Mouse (Mus musculus): ENCODE data around the gene Tmem116. TPM values are rescaled to one million over a fixed set of nuclear protein-coding genes. Genes with fewer than 3 reads are reported as not detected.

Gene Tmem116
- polyA plus RNA-seq, 1 experiment from 2014 or later: 2.6 TPM

DNA sequence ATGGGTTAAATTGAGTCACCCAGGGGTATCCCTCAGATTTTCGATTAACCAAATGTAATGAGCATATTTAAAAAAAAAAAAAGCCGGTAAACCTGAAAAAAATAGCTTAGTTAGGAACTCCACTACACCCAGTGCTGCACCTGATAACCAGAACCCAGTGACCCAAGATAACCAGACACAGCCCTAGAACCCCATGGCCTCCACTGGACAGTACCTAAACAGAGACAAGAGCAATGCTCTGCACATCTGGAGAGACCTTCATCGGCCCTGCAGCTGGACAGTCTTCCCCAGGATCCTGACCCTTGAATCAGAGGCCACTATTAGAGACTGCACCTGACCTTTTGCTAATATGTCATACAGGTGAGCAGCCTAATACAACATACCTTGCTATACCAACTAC lies 95.4 kb downstream of the Tmem116 start:
- DNase-seq (ENCODE audit: low spot score): no peak
- WGBS: 91% methylated on average over 3 of the region's 3 CpGs

DNA sequence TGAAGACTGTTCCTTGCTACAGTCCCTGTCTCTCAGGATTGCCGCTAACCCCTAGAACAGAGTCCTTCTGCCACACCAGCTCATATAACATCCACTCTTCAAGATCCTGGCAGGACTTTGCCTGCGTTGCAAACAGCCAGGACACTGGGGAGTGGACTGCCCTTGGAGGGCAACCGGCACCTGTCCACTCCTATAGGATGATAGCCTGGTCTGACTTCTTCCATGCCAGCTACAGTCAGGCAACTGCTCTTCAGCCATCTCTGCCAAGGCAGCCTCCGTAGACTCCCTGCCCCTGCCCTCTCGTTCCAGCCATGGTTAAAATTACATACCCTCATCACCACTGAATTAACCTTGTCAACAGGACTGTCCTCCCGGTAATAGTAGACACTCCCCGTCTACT lies 97.5 kb downstream of the Tmem116 start:
- no peaks in the 10 kb centered on the region for H3K36me3 ChIP-seq (ENCODE audit: control insufficient read depth, insufficient read depth, low read length)
- 89% methylated on average over 7 of the region's 7 CpGs for WGBS
- no peak overlapping the region for H3K4me2 ChIP-seq (ENCODE audit: low read depth, low read length)
- no peaks in the 10 kb centered on the region for H3K27me3 ChIP-seq (replicated peaks; ENCODE audit: control insufficient read depth, insufficient read depth, low read length)
- ATAC-seq (ENCODE audit: low read depth): no peak
- no peaks in the 10 kb centered on the region for H3K9me3 ChIP-seq (ENCODE audit: control insufficient read depth, low read length)
- DNase-seq (ENCODE audit: low spot score): no peak
- peaks cover 6% of the 10 kb centered on the region; the same call in 1 of the 2 replicates for H3K4me1 ChIP-seq (ENCODE audit: control insufficient read depth, insufficient read depth, low read length)
- H3K4me3 ChIP-seq (ENCODE audit: low read depth, low read length): no peak overlapping the region
- H3K9ac ChIP-seq (ENCODE audit: low read depth, low read length): no peak overlapping the region
- no peak overlapping the region for H3K27ac ChIP-seq (replicated peaks; ENCODE audit: low read depth, low read length)

More for the DNA sequence above, 95.4 kb downstream of the Tmem116 start:
- Histone ChIP-seq H3K9me3 (ENCODE audit: control insufficient read depth, low read length) (no peaks in the 10 kb centered on the region), H3K4me2 (ENCODE audit: low read depth, low read length) (no peak overlapping the region), H3K27ac (replicated peaks; ENCODE audit: low read depth, low read length) (no peak overlapping the region), H3K9ac (ENCODE audit: low read depth, low read length) (no peak overlapping the region), H3K4me1 (ENCODE audit: control insufficient read depth, insufficient read depth, low read length) (peaks cover 14% of the 10 kb centered on the region; the same call in 1 of the 2 replicates), H3K27me3 (replicated peaks; ENCODE audit: control insufficient read depth, insufficient read depth, low read length) (no peaks in the 10 kb centered on the region), H3K36me3 (ENCODE audit: control insufficient read depth, insufficient read depth, low read length) (no peaks in the 10 kb centered on the region), H3K4me3 (ENCODE audit: low read depth, low read length) (no peak overlapping the region)
- no peak for ATAC-seq (ENCODE audit: low read depth)

DNA sequence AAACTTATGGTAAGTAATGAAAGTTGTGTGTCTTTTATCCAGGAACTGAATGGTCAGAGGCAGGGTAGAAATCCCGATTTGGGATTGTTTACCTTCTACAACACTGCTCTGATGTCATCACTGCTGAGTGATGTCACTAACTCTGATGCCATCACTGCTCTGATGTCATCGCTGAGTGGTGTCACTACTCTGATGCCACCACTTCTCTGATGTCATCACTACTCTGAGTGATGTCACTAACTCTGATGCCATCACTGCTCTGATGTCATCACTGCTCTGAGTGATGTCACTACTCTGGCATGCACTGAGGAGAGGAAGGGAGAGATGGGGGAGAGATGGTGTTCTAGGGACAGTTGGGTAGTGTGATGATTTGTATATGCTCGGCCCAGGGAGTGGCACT lies 110.7 kb downstream of the Tmem116 start:
- Histone ChIP-seq H3K9me3 (ENCODE audit: control insufficient read depth, low read length) (no peaks in the 10 kb centered on the region), H3K9ac (ENCODE audit: low read depth, low read length) (no peak overlapping the region), H3K4me3 (ENCODE audit: low read depth, low read length) (no peak overlapping the region), H3K36me3 (ENCODE audit: control insufficient read depth, insufficient read depth, low read length) (no peaks in the 10 kb centered on the region), H3K4me2 (ENCODE audit: low read depth, low read length) (no peak overlapping the region), H3K4me1 (ENCODE audit: control insufficient read depth, insufficient read depth, low read length) (no peaks in the 10 kb centered on the region), H3K27ac (replicated peaks; ENCODE audit: low read depth, low read length) (no peak overlapping the region), H3K27me3 (replicated peaks; ENCODE audit: control insufficient read depth, insufficient read depth, low read length) (no peaks in the 10 kb centered on the region)
- ATAC-seq (ENCODE audit: low read depth): no peak
- no peak for DNase-seq (ENCODE audit: low spot score)
- WGBS: 88% methylated on average over 3 of the region's 3 CpGs

DNA sequence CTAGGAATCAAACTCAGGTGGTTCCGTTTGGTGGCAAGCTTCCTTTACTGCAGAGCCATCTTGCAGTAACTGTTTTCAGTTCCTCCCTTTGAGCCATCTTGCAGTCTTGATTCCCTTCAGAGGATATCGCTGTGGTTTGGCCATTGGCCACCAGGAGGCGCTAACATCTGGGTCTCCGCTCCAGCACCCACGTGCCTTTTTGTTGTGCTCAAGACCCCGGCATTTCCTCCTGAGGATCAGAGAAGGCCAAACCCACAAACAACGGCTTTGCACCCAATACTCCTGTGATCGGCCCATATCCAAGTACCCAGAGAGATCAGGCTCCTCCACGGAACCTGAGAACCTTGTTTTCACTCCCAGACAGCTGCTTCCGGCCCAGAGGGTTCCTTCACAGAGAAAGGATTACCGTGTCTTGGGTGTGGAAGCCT lies 112.8 kb downstream of the Tmem116 start:
- 8% methylated on average over 11 of the region's 11 CpGs for WGBS
- no peak overlapping the region for H3K27ac ChIP-seq (replicated peaks; ENCODE audit: low read depth, low read length)
- peak; percentile 82 for ATAC-seq (ENCODE audit: low read depth)

DNA sequence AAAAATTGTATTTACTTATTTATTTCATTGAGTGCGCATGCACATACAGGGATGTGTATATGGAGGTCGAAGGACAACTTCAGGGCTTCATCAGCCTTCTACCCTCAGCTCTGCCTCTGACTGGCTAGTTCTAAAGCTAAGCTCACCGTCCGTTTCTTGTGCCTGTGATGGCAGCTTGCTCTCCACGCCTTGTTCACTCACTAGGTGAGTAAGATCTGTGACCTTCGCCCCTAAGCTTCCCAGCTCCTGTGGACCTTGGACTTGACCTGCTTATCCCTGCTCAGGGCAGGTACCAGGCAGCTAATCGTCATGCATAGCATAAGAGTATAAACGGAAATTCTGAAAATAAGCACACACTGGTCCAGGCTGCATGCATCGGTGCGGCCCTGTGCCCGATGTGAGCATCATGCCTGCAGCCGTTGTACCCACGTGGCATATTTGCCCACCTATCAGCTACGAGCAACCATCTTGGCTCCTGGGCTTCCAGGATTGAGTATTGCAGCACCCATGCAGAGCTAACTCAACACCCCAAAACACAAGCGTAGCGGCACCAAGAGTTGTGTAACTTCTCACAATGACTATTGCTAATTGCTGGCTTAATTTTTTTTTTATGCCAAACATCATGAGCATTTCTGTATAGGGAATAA lies 114.5 kb downstream of the Tmem116 start:
- DNase-seq (ENCODE audit: low spot score) (no peak), ATAC-seq (ENCODE audit: low read depth) (no peak)
- H3K27me3 ChIP-seq (replicated peaks; ENCODE audit: control insufficient read depth, insufficient read depth, low read length): no peaks in the 10 kb centered on the region
- peaks cover 22% of the 10 kb centered on the region for H3K36me3 ChIP-seq (ENCODE audit: control insufficient read depth, insufficient read depth, low read length)
- H3K4me1 ChIP-seq (ENCODE audit: control insufficient read depth, insufficient read depth, low read length): no peaks in the 10 kb centered on the region
- 87% methylated on average over 16 of the region's 16 CpGs for WGBS
- no peak overlapping the region for H3K4me3 ChIP-seq (ENCODE audit: low read depth, low read length)
- H3K9me3 ChIP-seq (ENCODE audit: control insufficient read depth, low read length): no peaks in the 10 kb centered on the region
- no peak overlapping the region for H3K27ac ChIP-seq (replicated peaks; ENCODE audit: low read depth, low read length)
- H3K4me2 ChIP-seq (ENCODE audit: low read depth, low read length): no peak overlapping the region
- no peak overlapping the region for H3K9ac ChIP-seq (ENCODE audit: low read depth, low read length)

More for the DNA sequence above, 112.8 kb downstream of the Tmem116 start:
- Histone ChIP-seq H3K9ac (ENCODE audit: low read depth, low read length) (peak overlapping the region; percentile 39; the same call in 1 of the 2 replicates), H3K4me2 (ENCODE audit: low read depth, low read length) (peak overlapping the region; percentile 36), H3K27me3 (replicated peaks; ENCODE audit: control insufficient read depth, insufficient read depth, low read length) (no peaks in the 10 kb centered on the region), H3K4me3 (ENCODE audit: low read depth, low read length) (peak overlapping the region; percentile 17), H3K4me1 (ENCODE audit: control insufficient read depth, insufficient read depth, low read length) (no peaks in the 10 kb centered on the region), H3K36me3 (ENCODE audit: control insufficient read depth, insufficient read depth, low read length) (peaks cover 6% of the 10 kb centered on the region; the same call in 1 of the 2 replicates), H3K9me3 (ENCODE audit: control insufficient read depth, low read length) (no peaks in the 10 kb centered on the region)
- peak; percentile 90 for DNase-seq (ENCODE audit: low spot score)

DNA sequence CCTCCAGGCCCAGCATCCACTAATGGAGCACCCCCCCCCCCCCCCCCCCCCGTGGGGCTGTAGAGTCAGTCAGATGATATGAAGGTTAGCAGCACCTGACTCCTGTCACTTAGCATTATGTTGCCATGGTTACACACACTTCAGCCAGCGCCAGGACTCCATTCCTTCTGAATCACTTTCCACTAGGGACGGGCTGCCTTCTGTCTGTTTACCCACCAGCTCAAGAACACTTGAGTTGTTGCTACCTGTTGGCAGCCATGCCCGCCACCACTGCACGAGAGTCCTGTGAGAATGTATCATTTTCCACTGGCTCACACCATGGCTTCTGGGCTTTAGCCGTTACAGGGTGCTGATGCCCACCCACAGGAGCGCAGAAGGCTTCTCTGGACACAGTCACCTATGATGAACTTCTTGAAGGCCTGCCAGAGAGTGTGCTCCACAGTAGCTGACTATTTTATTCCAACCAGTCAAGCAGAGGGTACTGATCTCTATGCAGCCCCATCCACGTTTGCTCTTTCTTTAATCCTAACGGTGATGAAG lies 118.3 kb downstream of the Tmem116 start:
- no peaks in the 10 kb centered on the region for H3K27me3 ChIP-seq (replicated peaks; ENCODE audit: control insufficient read depth, insufficient read depth, low read length)
- no peaks in the 10 kb centered on the region for H3K9me3 ChIP-seq (ENCODE audit: control insufficient read depth, low read length)
- peaks cover 52% of the 10 kb centered on the region for H3K36me3 ChIP-seq (ENCODE audit: control insufficient read depth, insufficient read depth, low read length)
- 73% methylated on average over 8 of the region's 9 CpGs for WGBS
- DNase-seq (ENCODE audit: low spot score) (no peak), ATAC-seq (ENCODE audit: low read depth) (no peak)
- H3K4me2 ChIP-seq (ENCODE audit: low read depth, low read length): no peak overlapping the region
- no peak overlapping the region for H3K27ac ChIP-seq (replicated peaks; ENCODE audit: low read depth, low read length)
- H3K4me1 ChIP-seq (ENCODE audit: control insufficient read depth, insufficient read depth, low read length): no peaks in the 10 kb centered on the region
- no peak overlapping the region for H3K9ac ChIP-seq (ENCODE audit: low read depth, low read length)
- no peak overlapping the region for H3K4me3 ChIP-seq (ENCODE audit: low read depth, low read length)

DNA sequence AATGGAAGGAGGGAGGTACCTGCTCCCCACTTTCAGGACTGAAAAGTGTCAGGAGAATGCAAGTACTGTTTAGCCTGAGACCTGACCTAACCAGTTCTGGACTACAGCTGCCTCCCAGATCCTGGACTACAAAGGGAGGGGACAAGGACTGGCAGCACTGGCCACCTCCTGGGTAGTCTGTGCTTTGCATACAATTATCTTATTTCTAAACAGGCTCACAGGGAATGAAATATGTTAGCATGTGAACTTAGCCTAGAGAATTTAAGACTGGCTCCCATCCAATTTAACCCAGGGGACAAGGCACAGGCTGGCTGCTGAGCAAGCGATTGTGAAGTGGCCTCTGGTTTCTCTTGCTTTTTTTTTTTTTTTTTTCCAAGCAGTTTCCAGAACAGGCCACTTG lies 119.1 kb downstream of the Tmem116 start:
- DNase-seq (ENCODE audit: low spot score) (no peak), ATAC-seq (ENCODE audit: low read depth) (no peak)
- peaks cover 61% of the 10 kb centered on the region for H3K36me3 ChIP-seq (ENCODE audit: control insufficient read depth, insufficient read depth, low read length)
- no peak overlapping the region for H3K9ac ChIP-seq (ENCODE audit: low read depth, low read length)
- no peak overlapping the region for H3K4me2 ChIP-seq (ENCODE audit: low read depth, low read length)
- no peak overlapping the region for H3K27ac ChIP-seq (replicated peaks; ENCODE audit: low read depth, low read length)
- no peaks in the 10 kb centered on the region for H3K4me1 ChIP-seq (ENCODE audit: control insufficient read depth, insufficient read depth, low read length)
- no peak overlapping the region for H3K4me3 ChIP-seq (ENCODE audit: low read depth, low read length)
- 77% methylated on average over 1 of the region's 1 CpGs for WGBS
- no peaks in the 10 kb centered on the region for H3K9me3 ChIP-seq (ENCODE audit: control insufficient read depth, low read length)
- H3K27me3 ChIP-seq (replicated peaks; ENCODE audit: control insufficient read depth, insufficient read depth, low read length): no peaks in the 10 kb centered on the region
